Mouse (Mus musculus) embryo, embryonic 10.5 days (tissue): ENCODE data around the gene Kcns1.

Experiments
- DNase-seq: peaks from one replicate; pipeline ENCODE4 v3.0.0-alpha.2; 2015; ENCODE audit warnings: low spot score

Gene Kcns1

DNA sequence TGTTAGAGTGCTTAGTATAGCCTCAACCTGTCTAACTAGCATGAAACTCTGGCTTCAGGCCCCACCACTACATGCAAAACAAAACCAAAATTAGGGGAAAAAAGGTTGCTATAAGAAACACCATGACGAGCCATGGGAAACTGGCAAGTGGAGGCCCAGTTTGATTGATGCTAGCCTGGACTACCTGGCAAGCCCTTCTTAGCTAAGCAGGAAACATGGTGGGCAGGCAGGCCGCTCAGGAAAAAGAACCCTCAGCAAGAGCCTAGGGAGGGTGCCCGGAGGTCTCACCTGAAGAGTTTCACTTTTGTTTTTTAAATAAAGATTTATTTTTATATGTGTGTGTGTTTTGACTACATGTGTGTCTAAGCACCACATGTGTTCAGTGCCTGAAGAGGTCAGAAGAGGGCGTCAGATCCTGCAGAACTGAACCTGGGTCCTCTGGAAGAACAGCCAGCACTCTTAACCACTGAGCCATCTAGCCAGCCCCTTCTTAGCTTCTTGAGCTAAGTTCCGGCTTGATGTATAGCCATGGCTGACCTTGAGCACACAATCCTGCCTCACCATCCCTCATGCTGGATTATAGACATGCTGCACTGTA lies 47.6 kb downstream of the Kcns1 start:
- DNase-seq = no peak

DNA sequence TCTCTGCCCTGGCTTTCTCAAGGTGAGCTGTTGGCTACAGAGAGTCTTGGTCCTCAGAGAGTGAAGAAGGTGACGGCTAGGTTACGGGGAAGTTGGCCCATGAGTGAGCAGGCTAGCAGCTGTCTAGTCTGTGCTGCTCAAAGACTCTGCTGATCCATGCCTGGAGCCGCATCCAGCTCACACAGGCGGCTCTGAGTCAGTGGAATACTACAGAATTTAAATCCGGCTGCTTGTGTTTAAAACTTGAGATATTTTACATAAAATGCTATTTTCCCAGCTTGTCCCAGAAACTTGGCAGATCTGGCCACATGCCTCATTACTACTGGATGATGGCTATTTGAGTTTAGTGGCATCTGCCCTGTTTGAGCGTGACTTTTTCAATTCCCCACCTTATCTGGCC lies 51.4 kb downstream of the Kcns1 start:
- DNase-seq = no peak

DNA sequence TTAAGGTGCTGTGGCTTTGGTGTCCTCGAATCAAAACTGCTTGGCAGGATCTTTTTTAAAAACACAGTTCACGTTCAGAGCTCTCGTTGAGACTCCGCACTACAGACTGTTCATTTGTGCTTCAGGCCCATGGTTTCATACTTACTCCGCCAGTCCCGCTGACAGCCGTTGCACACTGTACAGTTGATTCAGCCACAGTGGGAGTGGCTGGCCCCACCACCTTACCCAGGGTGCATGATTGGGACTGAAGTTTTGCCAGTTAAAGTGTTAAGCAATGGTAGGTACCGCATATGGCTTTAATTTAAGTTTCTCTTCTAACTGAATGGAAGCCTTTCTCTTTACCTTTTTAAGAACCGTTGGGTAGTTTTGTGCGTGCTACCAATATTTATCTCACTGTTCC lies 55.4 kb downstream of the Kcns1 start:
- no peak for DNase-seq

DNA sequence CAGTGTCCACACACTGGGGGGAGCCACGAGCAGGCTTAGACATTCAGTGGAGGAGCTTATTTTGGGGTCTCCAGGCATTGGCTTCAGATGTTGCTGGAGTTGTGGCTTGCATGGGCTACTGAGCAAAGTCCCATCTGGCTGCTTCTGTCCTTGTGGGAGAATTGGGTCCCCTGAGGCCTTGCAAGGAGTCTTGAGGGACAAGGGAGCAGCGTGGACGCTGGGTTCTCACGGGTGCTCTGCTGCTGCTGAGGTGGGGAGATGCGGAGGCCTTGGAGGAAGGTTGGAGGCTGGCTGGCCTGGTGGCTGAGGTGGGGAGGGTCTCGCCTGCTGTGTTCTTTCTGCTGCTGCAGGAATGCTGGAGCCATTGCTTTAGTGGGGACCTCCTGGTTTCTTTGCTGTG lies 56.9 kb downstream of the Kcns1 start:
- no peak for DNase-seq
